Mouse (Mus musculus): ENCODE data around the gene Cacna1g.
"Not testable (repeated sequence)": the region's sequence is repeated elsewhere in the genome, so short reads cannot be mapped to it uniquely, and the experiment has no call there.

The Cacna1g gene

DNA sequence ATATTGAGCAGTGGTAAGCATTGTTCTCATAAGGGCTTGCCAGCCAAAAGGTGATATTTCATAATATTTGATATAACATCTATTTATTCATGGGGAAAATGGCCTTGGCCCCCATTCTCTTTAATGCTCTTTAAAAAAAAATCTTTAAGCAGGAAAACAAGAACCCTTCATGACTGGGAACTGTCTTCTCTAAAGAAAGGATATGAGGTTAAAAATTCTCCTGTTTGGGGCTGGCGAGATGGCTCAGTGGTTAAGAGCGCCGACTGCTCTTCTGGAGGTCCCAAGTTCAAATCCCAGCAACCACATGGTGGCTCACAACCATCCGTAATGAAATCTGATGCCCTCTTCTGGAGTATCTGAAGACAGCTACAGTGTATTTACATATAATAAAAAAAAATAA lies 72.0 kb downstream of the Cacna1g start:
- DNase-seq, result not testable (repeated sequence)

- no peak for DNase-seq
Measured at GRCm38 (mm10) chr11:94400996-94401395, 73.0 kb downstream of the Cacna1g start.

DNA sequence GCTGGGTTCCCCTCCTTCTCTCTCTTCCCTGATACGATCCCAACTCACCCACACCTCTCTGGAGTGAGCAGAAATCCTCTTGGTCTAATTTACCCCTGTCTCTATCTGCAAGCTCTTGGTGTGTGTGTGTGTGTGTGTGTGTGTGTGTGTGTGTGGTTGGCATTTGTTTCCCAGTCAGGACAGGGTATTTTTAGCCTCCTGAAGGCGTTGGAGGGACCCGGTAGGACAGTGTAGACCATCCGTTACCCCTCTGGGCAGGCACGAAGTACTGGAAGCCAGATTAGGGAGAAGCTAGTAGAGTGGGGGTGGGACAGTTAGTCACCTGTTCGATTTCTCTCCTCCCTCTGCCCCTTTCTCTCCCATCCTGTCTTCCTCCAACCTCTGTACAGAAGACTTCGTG lies 79.9 kb downstream of the Cacna1g start:
- no peak for DNase-seq

DNA sequence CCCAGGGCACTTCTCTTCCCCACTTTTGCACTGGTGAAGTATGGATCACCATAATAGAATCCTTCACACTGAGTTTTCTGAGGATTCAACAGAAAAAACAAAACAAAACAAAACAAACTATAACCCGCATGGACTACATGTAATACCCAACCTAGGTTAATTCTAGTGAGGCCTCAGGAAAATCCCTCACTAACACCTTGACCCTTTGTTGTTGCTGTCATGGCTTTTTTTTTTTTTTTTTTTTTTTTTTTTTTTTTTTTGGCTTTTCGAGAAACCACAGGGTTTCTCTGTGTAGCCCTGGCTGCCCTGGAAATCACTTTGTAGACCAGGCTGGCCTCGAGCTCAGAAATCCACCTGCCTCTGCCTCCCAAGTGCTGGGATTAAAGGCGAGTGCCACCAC lies 80.5 kb downstream of the Cacna1g start:
- not testable (repeated sequence) for DNase-seq

DNA sequence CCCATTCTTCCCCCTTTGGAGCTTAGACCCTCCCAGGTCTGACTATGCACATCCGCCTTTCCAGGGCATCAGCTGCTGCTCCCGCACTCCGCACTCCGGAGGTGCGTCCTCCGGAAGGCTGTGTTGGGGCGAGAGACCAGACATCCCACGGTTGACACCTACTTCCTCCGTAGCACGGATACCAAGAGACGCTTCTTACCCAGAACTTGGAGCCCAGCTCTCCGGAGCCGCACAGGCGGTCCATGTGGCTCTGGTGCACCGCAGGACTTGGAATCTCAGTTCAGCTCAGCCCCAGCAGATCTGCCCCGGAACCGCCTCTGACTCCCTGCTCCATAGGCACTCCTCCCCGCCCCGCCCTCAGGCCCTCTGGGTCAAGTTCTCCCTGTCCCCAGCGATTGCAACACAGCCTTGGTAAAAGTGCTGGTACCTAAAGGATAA lies 81.3 kb downstream of the Cacna1g start, which contains the start of gene Abcc3:
Abcc3 (minus strand) TSS at position 326 of the 438 bp plus-strand sequence.
- no peak for DNase-seq

GRCm38 (mm10) chr11:94391661-94392060 lies 82.3 kb downstream of the Cacna1g start:
- no peak for DNase-seq

GRCm38 (mm10) chr11:94390825-94391224 lies 83.2 kb downstream of the Cacna1g start:
- no peak for DNase-seq

GRCm38 (mm10) chr11:94389724-94390396 lies 84.1 kb downstream of the Cacna1g start:
- DNase-seq, result peak; percentile 70

DNA sequence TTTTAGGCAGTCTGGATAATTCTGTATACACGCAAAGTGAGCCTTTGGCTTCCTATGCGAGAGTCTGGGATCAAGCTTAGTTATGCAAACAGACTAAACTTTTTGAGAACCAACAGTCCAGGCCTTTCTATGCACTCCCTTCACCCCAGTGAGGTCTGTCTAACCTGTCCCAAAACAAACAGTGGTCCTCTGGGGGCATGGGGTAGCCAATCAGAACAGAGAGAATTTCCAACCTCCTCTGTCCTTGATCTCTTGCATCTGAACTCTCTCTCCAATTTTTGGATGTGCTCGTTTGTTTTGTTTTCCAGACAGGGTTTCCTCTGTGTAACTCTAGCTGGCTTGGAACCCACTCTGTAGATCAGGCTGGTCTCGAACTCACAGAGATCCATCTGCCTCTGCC lies 85.0 kb downstream of the Cacna1g start:
- DNase-seq, result no peak

DNA sequence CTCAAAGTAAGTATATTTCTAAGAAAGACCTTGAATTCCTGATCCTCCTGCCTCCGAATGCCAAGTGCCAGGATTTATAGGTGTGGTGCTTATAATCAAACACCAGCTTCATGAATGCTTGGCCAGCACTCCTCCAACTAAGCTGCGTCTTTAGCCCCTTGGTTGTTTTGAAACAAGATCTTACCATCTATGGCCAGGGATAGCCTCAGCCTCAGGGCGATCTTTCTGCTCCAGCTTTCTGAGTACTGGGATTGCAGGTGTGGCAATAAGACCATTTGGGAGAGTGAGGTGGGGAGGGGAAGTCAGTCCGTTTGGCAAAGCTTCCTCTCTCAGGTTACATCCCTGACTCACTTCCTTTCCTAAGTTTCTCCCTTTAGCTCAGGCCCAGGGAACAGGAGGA lies 86.2 kb downstream of the Cacna1g start:
- no peak for DNase-seq

DNA sequence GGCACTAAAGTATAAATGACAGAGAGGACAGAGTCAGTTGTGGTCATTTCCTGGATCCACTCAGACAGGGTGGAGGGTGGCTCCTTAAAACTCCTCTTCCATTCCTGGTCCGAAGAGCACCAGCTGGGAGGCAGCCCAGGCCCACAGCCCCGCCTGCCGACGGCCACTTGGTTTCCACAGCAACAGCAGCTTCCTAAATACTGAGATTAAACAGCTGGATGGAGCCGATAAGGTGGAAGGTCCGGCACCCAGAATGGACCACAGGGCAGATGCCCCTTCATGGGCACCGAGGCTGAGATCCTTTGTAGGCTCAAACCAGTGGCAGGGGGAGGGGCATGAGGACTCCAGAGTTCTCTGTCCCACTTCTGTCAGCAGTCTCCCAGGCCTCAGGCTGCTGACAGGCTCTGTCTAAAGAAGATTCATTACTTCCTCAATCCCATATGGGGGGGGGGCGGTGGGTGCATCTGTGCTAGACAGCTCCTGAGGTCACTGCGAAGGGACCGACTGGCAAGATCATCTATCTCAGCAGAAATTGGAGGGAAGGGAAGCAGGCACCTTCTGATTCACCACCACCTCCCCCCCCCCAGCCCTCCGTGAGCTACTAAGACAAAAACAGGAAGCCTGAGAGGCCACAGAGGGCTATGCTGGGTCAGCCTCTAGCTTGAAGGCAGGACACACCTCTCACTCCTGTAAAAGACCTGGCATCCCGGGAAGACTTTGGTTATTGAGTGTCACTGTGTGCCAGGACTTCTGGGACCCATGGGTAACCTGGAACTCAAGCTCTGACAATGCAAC lies 87.8 kb downstream of the Cacna1g start:
- no peak for DNase-seq

DNA sequence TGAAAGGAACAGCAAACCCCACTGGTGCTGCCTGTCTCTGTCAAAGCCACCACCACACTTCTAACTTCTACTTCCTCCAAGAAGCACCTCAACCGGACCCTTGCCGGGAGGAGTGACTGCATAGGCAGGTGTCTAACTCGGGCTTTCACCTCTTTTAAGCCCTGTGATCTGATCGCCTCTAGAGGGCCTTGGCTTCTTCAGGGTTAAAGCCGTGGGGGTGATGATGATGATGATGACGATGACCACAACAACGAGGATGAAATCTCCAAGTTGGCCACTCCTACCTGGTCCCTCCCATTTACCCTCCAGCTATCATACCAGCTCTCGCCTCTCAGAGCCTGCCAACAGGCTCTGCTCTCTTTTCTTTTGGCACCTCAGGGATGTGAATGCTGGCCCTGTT lies 94.3 kb downstream of the Cacna1g start:
- no peak for DNase-seq

- DNase-seq, result no peak
Measured at GRCm38 (mm10) chr11:94379061-94379460, 94.9 kb downstream of the Cacna1g start.

- DNase-seq, result peak; percentile 20 to 21
Measured at GRCm38 (mm10) chr11:94374276-94374948, 99.6 kb downstream of the Cacna1g start.

DNA sequence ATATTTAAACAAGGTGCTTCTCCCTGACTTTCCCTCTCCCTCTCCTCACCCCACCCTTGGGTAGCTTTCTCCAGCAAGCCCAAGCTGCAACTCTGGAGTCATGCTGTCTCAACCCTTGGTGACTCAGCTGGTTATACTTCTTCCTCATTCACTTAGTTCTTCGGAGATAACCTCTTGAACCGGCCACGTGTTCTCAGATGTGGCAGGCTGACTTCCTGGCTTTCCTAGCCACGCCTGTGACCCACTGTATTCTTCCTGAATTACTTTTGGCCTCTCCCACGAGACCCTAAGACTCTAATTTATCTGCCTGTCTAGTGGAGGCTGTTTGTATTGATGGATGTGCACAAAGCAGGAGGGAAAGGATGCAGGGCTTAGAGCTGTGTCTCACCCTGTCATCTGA lies 103.2 kb downstream of the Cacna1g start:
- no peak for DNase-seq

- DNase-seq, result no peak
Measured at GRCm38 (mm10) chr11:94369981-94370380, 104.0 kb downstream of the Cacna1g start.

- no peak for DNase-seq
Measured at GRCm38 (mm10) chr11:94365340-94365739, 108.7 kb downstream of the Cacna1g start.

GRCm38 (mm10) chr11:94363690-94364089 lies 110.3 kb downstream of the Cacna1g start:
- peak in 1 of 2 experiments; percentile 29 for DNase-seq

- DNase-seq, result no peak
Measured at GRCm38 (mm10) chr11:94362101-94362500, 111.9 kb downstream of the Cacna1g start.

DNA sequence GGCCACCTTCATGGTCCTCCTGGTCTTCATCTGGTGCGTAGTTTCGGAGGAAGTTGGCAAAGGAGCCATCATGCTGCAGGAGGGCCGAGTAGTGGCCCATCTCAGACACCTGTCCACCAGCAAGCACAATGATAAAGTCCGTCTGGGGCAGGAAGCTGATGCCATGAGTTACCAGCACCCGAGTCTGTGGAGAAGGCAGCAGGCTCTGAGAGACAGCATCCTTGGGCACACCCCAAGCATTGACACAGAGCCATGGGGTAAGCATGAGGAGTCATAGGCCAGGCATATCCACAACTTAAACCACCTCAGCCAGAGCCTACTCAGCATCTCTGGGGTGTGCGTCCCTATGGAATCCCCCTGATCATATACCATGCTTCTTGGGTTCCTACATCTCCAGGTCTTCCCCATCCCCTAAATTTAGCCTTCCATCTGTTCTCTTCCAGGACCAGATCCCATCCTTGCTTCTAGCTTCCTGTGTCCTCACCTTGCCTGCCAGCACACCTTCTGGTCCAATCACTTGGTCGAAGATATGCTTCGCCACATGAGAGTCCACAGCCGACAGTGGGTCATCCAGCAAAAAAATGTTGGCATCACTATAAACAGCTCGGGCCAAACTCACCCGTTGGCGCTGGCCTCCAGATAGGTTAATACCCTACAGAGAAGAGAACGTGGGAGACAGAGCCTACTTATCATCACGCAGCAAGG lies 112.7 kb downstream of the Cacna1g start:
- peak; percentile 74 for DNase-seq

DNA sequence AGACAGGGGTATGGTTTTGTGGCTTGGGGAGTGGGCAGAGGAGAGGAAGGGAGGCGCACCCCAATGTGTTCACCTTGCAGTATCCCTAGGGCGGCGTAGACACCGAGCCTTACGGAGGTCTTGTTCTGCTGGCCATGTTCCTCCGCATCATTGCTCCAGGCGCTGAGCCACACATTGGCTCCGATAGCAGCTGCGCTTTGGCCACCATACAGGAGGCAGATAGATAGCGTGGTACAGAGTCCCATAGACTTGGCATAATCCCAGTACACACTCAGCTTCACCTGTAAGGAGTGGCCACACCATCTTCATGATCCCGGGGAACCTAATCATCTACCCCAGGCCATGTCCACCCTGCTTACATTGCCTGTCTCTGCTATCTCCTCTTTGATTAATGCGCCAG lies 114.8 kb downstream of the Cacna1g start:
- no peak for DNase-seq
